Mouse (Mus musculus): ENCODE measurements at regions not wholly inside any gene's neighbourhood (a gene's known extent, or its start where the extent isn't known, plus 50 kb on each side); places are given as distances from the start of the nearest gene placed in this dataset.
A peak's percentile ranks its signal among the peaks of the same experiment; 100 is the strongest.

- peak; percentile 87 for DNase-seq (ENCODE audit: low read depth, low spot score)
Measured at GRCm38 (mm10) chr8:104028626-104029025, 72.8 kb upstream of the Cdh5 start.

- no peak for DNase-seq (ENCODE audit: low read depth, low spot score)
Measured at GRCm38 (mm10) chr8:104032179-104032578, 69.2 kb upstream of the Cdh5 start.

DNA sequence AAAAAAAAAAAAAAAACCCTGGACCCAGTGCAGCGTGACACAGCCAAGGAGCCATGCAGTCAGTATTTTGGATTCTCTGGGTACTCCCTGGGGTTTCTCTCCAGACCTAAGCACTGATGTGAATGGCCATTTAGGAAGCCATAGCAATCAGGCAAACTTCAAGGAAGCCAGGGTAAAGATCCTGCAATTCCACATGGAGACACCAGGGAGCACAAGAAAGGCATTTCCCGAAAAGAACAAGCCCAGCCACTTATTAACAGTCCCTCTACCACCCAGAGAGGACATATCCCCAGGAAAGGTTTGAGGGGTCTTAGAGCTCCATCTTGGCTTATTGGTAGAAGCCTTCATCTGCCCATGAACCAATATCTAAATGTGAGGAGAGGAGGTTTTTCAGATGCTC, 68.3 kb upstream of the Cdh5 start:
- no peak for DNase-seq (ENCODE audit: low read depth, low spot score)

DNA sequence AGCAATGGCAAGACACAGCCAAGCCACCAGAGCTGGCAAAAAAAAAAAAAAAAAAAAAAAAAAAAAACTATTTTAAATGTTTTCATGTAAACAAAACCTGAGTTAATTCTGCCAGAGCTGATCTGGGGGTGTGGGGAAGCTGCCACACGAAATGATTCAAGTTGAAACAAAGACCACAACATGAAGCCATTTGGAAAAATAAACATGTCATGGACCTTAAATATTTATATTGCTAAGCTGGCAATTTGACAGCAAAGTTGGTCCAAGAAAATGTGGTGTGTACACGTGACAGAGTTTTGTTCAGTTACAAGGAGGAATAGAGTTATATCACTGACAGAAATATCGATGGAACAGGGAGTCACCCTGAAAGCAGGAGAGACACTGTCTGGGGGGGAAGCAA, 67.1 kb upstream of the Cdh5 start:
- DNase-seq (ENCODE audit: low read depth, low spot score): no peak

DNA sequence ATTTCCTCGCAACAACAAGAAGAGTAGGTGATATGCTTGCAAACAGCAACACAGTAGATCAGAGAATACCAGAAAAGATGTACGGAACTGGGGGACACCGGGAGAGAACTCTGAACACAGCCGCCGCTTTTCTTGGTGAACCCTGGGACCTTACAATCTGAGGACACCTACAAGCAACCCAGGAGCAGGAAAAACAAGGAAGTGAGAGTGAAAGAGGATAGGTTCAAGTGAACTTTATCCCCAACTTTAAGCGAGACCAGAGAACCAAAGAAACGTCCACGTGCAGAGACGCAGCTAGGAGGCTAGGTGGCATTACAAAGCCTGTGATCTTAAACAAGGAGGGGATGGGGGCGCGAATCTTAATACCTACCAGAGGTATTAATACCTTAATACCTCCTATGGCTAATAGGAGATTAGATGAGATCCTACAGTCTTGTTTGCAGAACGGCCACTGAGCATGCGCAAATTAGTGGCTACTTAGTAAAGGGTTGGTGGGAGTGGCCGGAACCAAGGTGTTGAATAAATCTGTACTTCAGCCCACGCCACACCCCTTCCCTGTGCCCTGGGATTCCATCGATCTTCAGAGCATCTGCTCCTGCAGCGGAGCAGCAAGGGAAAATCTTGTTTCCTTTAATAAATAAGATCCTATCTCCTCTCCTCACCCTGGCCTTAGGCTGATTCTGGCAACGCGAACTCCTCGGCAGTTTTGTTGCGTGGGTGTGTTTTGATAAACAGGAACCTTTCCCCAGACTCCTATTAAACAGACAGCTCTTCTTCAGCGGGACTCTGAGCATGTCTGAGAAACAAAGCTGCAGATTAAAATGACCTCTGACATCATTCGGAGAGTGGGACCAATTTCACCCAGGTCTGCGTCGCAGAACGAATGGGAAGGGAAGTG, 64.6 kb upstream of the Cdh5 start:
- DNase-seq (ENCODE audit: low read depth, low spot score): no peak

GRCm38 (mm10) chr8:104037611-104038010, 63.8 kb upstream of the Cdh5 start:
- no peak for DNase-seq (ENCODE audit: low read depth, low spot score)

DNA sequence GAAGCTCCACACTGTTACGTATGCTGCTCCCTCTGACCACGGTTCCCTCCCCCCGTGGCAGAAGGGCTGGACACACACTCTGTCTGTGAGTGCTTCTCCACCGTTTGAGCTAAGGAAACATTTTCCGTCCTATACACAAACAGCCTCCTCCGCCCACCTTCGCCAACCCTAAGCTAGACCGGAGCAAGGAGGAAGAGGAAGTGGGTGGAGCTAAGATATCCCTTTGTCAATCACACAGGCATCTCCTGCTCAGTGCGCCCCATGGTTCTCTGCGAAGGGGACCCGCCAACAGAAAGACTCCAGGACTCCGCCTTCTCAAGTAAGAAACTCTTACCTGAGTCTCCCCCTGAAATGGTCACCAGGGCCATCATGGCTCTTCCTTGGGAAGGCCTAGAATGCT, 61.9 kb upstream of the Cdh5 start:
- no peak for DNase-seq (ENCODE audit: low read depth, low spot score)

- no peak for DNase-seq (ENCODE audit: low read depth, low spot score)
Measured at GRCm38 (mm10) chr8:104041522-104041921, 59.9 kb upstream of the Cdh5 start.

GRCm38 (mm10) chr8:104042434-104042833, 59.0 kb upstream of the Cdh5 start:
- no peak for DNase-seq (ENCODE audit: low read depth, low spot score)

DNA sequence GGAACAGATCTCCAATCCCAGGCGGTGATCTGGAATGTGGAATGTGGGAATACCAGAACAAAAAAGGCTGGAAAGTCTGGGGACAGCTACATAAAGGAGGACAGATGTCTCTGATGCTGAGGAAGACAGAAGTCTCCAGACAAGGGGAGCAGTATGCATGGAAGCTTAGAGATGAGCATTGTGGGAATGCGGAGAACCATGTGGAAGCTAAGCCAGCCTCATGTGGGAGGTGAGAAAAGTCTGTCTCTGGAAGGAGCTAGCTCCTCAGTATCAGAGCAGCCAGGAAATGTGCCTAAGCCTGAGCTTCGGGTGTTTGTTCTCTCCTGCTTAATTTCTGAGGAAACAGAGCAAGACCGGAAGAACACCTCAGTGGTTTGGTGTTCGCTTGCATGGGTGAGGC, 53.4 kb upstream of the Cdh5 start:
- DNase-seq (ENCODE audit: low read depth, low spot score): no peak

DNA sequence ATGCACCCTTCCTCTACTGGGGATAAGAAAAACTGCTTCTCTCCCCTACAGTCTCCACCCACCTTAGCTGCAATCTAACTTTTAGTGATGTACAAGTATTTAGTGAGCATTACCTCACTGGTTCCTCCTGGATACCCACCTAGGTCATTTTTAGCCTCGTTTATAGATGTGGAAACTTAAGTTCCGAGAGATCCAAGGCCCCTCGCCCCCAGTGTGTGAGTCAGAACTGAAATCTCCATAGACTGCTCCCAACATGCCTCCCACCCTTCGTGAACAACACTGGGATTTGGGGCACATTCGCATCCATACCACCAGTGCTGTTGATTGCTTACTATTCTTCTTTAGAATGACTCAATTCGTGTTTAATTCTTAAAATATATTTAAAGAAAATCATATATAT, 52.2 kb upstream of the Cdh5 start:
- no peak for DNase-seq (ENCODE audit: low read depth, low spot score)

GRCm38 (mm10) chr8:104050694-104051539, 50.5 kb upstream of the Cdh5 start:
- peak; percentile 80 for DNase-seq (ENCODE audit: low read depth, low spot score)

GRCm38 (mm10) chr8:104051540-104051882, 49.9 kb upstream of the Cdh5 start:
- DNase-seq (ENCODE audit: low read depth, low spot score): no peak

Measured in forelimb bud, embryonic 11.5 days (tissue).